ENCODE assay signal across 8 mouse cellular contexts in genomic region chr15:92396770-92397608, GRCm38 (mm10). TPM values are rescaled to one million over a fixed set of nuclear protein-coding genes. Genes with fewer than 3 reads are reported as not detected.
A peak's percentile ranks its signal among the peaks of the same experiment; 100 is the strongest.
DNase-seq lines count a peak whose midpoint lies in the region; ATAC-seq and TF ChIP-seq lines count a peak whose summit lies in the region.

Pdzrn4 (plus strand) TSS chr15:92396881.

- peak within 1 kb of the TSS; percentile 57 for H3K9ac ChIP-seq in forebrain, embryonic 15.5 days (replicated peaks)
- H3K9ac ChIP-seq in neural tube, embryonic 13.5 days: peak within 1 kb of the TSS; percentile 72

- DNase-seq in R1 (ENCODE audit: low read depth, low spot score): peak; percentile 33
- peak; percentile 26 to 45 for DNase-seq in heart, postnatal 36 days
- peak; percentile 50 to 54 for DNase-seq in left cerebral cortex, postnatal 25 days (ENCODE audit: low spot score in 2 of 2)
- DNase-seq in urinary bladder, postnatal 36 days (ENCODE audit: low spot score in 2 of 2): peak; percentile 0 to 16
- no peak for DNase-seq in spleen, adult 12 weeks (ENCODE audit: low spot score)

- peak; percentile 94 for ATAC-seq in forebrain, embryonic 15.5 days (replicated peaks)
- peak; percentile 86 for ATAC-seq in neural tube, embryonic 13.5 days (ENCODE audit: low read depth)

- intact Hi-C loops in heart, postnatal 36 days (cut with DNase I): no loop called here
- intact Hi-C loops in left cerebral cortex, postnatal 25 days (cut with DNase I): no loop called here

- H3K27me3 ChIP-seq in E14TG2a.4 (ENCODE audit: insufficient read depth, low read length): peaks cover 35% of the 10 kb centered on the region
- peaks cover 19% of the 10 kb centered on the region for H3K27me3 ChIP-seq in forebrain, embryonic 15.5 days
- peaks cover 40% of the 10 kb centered on the region for H3K27me3 ChIP-seq in neural tube, embryonic 13.5 days

- peaks cover 16% of the 10 kb centered on the region for H3K4me1 ChIP-seq in E14TG2a.4 (replicated peaks; ENCODE audit: low read depth, low read length)
- H3K4me1 ChIP-seq in forebrain, embryonic 15.5 days: peaks cover 28% of the 10 kb centered on the region
- peaks cover 14% of the 10 kb centered on the region for H3K4me1 ChIP-seq in neural tube, embryonic 13.5 days (replicated peaks)

- H3K36me3 ChIP-seq in E14TG2a.4 (ENCODE audit: insufficient read depth, low read length): no peaks in the 10 kb centered on the region
- no peaks in the 10 kb centered on the region for H3K36me3 ChIP-seq in forebrain, embryonic 15.5 days
- H3K36me3 ChIP-seq in neural tube, embryonic 13.5 days: no peaks in the 10 kb centered on the region

- no peak for TF ChIP-seq CTCF in E14TG2a.4 (conservative IDR thresholded peaks at IDR 0.05; ENCODE audit: low read length)

- peak within 1 kb of the TSS; percentile 96 for H3K4me2 ChIP-seq in forebrain, embryonic 15.5 days (replicated peaks)
- peak within 1 kb of the TSS; percentile 99 for H3K4me2 ChIP-seq in neural tube, embryonic 13.5 days

- peaks cover 11% of the 10 kb centered on the region for H3K9me3 ChIP-seq in E14TG2a.4 (ENCODE audit: low read length)
- no peaks in the 10 kb centered on the region for H3K9me3 ChIP-seq in forebrain, embryonic 15.5 days
- no peaks in the 10 kb centered on the region for H3K9me3 ChIP-seq in neural tube, embryonic 13.5 days

- under 1% methylated on average over 65 of the region's 65 CpGs for WGBS in forebrain, embryonic 15.5 days
- WGBS in neural tube, embryonic 13.5 days: under 1% methylated on average over 65 of the region's 65 CpGs

- H3K27ac ChIP-seq in forebrain, embryonic 15.5 days (replicated peaks): no peak within 1 kb of the TSS
- no peak within 1 kb of the TSS for H3K27ac ChIP-seq in neural tube, embryonic 13.5 days (replicated peaks)

- peak within 1 kb of the TSS; percentile 76 for H3K4me3 ChIP-seq in E14TG2a.4 (replicated peaks; ENCODE audit: low read length)
- H3K4me3 ChIP-seq in forebrain, embryonic 15.5 days: peak within 1 kb of the TSS; percentile 51
- H3K4me3 ChIP-seq in neural tube, embryonic 13.5 days: peak within 1 kb of the TSS; percentile 59

RNA-seq across cellular contexts. Expression of gene Pdzrn4, which starts in this region (rescaled TPM):
- 16.4 and 16.5 TPM in 2 replicates for polyA plus RNA-seq in forebrain, embryonic 15.5 days (2015; fragmentation: Nextera tagmentation; extraction: Ambion mirVana)
- 1 to 10 TPM; 2.0 to 2.6 TPM for total RNA-seq in heart, postnatal 36 days (2021)
- total RNA-seq in left cerebral cortex, postnatal 25 days (2021): 10 to 100 TPM; 11.4 to 13.0 TPM
- 24.0 and 26.8 TPM in 2 replicates for polyA plus RNA-seq in neural tube, embryonic 13.5 days (2015; fragmentation: Nextera tagmentation; extraction: Ambion mirVana)
